Mouse (Mus musculus) olfactory bulb, adult 2 months (tissue): ENCODE data around the gene Olfr1045. TPM values are rescaled to one million over a fixed set of nuclear protein-coding genes. Genes with fewer than 3 reads are reported as not detected.

ENCODE experiments used
- H3K27ac ChIP-seq: fragments of 200-500 bp; 2 replicates; pipeline ENCODE4 v1.5.1; 2012; ENCODE audit warnings: low read depth, low read length; ENCODE audit not compliant: insufficient read depth
- H3K4me1 ChIP-seq: fragments of 200-500 bp; 2 replicates; pipeline ENCODE4 v1.6.1; 2012; ENCODE audit warnings: low read length; ENCODE audit not compliant: control insufficient read depth, insufficient read depth
- H3K4me3 ChIP-seq: fragments of 200-500 bp; 2 replicates; pipeline ENCODE4 v1.5.1; 2012; ENCODE audit warnings: mild to moderate bottlenecking, low read depth, low read length, moderate library complexity; ENCODE audit not compliant: insufficient read depth
- CTCF ChIP-seq: fragments of 200-500 bp; IDR thresholded peaks from 2 replicates; pipeline ENCODE4 v1.5.1; 2012; ENCODE audit warnings: low read depth, mild to moderate bottlenecking, low read length, moderate library complexity; ENCODE audit not compliant: insufficient read depth
- POLR2A ChIP-seq: fragments of 200-500 bp; IDR thresholded peaks from 2 replicates; pipeline ENCODE4 v1.6.1; 2012; ENCODE audit warnings: mild to moderate bottlenecking, low read depth, low read length, moderate library complexity; ENCODE audit not compliant: insufficient read depth
- WGBS: fragments of 180-500 bp; shearing (Covaris S2); methylation state at CpG from one replicate; pipeline ENCODE4 v1.1.7; 2018; 5-methylcytosine and 5-hydroxymethylcytosine counted together
- polyA plus RNA-seq: library from polyadenylated mRNA; stranded (reverse); fragments of >200 nt; gene quantifications from 2 replicates; pipeline ENCODE4 v1.2.4, GENCODE M21; 2012; ENCODE audit warnings: low replicate concordance; ENCODE audit not compliant: missing spikeins, insufficient read depth, insufficient read length

The Olfr1045 gene
- polyA plus RNA-seq, 1 experiment: not detected

GRCm38 (mm10) chr2:86161738-86162137, 41.1 kb downstream of the Olfr1045 start, which contains the start of gene Olfr1042:
Olfr1042 (minus strand) TSS chr2:86161838.
- 88% methylated on average over 2 of the region's 2 CpGs for WGBS
- TF ChIP-seq CTCF: no peak
- TF ChIP-seq POLR2A: no peak
- no peaks in the 10 kb centered on the region for H3K4me1 ChIP-seq
- H3K27ac ChIP-seq: no peak within 1 kb of the TSS
- H3K4me3 ChIP-seq: no peak within 1 kb of the TSS

- Histone ChIP-seq H3K27ac (no peak within 1 kb of the TSS), H3K4me1 (no peaks in the 10 kb centered on the region), H3K4me3 (no peak within 1 kb of the TSS)
- no peak for TF ChIP-seq CTCF
- TF ChIP-seq POLR2A: no peak
- 95% methylated on average over 1 of the region's 1 CpGs for WGBS
These were observed 56.2 kb downstream of the Olfr1045 start, which contains the start of gene Olfr1040 for GRCm38 (mm10) chr2:86146632-86147031. Olfr1040 (minus strand) TSS chr2:86146732.

Other genes with a start within 250 kb of the Olfr1045 start
- not detected in 2 replicates for gene Olfr1029, start 229.1 kb downstream of the Olfr1045 start, polyA plus RNA-seq
- not detected in 2 replicates for gene Olfr1030, start 223.7 kb downstream of the Olfr1045 start, polyA plus RNA-seq
- not detected in 2 replicates for gene Olfr1031, start 212.7 kb downstream of the Olfr1045 start, polyA plus RNA-seq
- not detected in 2 replicates for gene Olfr1032, start 197.5 kb downstream of the Olfr1045 start, polyA plus RNA-seq
- not detected in 2 replicates for gene Olfr1033, start 182.4 kb downstream of the Olfr1045 start, polyA plus RNA-seq
- not detected in 2 replicates for gene Olfr1034, start 157.1 kb downstream of the Olfr1045 start, polyA plus RNA-seq
- not detected in 2 replicates for gene Olfr1036, start 129.0 kb downstream of the Olfr1045 start, polyA plus RNA-seq
- gene Olfr1037, start 115.6 kb downstream of the Olfr1045 start, polyA plus RNA-seq: not detected in 2 replicates
- gene Olfr1039, start 67.1 kb downstream of the Olfr1045 start, polyA plus RNA-seq: not detected in 2 replicates
- not detected in 2 replicates for gene Olfr1040, start 56.3 kb downstream of the Olfr1045 start, polyA plus RNA-seq
- not detected in 2 replicates for gene Olfr1042, start 41.2 kb downstream of the Olfr1045 start, polyA plus RNA-seq
- gene Olfr1043, start 35.5 kb downstream of the Olfr1045 start, polyA plus RNA-seq: not detected in 2 replicates
- gene Olfr1044, start 25.2 kb downstream of the Olfr1045 start, polyA plus RNA-seq: not detected in 2 replicates
- not detected in 2 replicates for gene Olfr52, start 17.3 kb downstream of the Olfr1045 start, polyA plus RNA-seq
- not detected in 2 replicates for gene Olfr1046, start 16.3 kb upstream of the Olfr1045 start, polyA plus RNA-seq
- not detected in 2 replicates for gene Olfr1047, start 28.4 kb upstream of the Olfr1045 start, polyA plus RNA-seq
- not detected in 2 replicates for gene Olfr1048, start 37.3 kb upstream of the Olfr1045 start, polyA plus RNA-seq
- gene Olfr1049, start 55.3 kb upstream of the Olfr1045 start, polyA plus RNA-seq: not detected in 2 replicates
- not detected in 2 replicates for gene Olfr1051, start 76.1 kb upstream of the Olfr1045 start, polyA plus RNA-seq
- not detected in 2 replicates for gene Olfr1052, start 89.4 kb upstream of the Olfr1045 start, polyA plus RNA-seq
- gene Olfr1053, start 112.3 kb upstream of the Olfr1045 start, polyA plus RNA-seq: not detected in 2 replicates
- not detected in 2 replicates for gene Olfr1054, start 132.4 kb upstream of the Olfr1045 start, polyA plus RNA-seq
- not detected in 2 replicates for gene Olfr1055, start 147.3 kb upstream of the Olfr1045 start, polyA plus RNA-seq
- gene Olfr1056, start 159.5 kb upstream of the Olfr1045 start, polyA plus RNA-seq: not detected in 2 replicates
- gene Olfr1057, start 175.4 kb upstream of the Olfr1045 start, polyA plus RNA-seq: not detected in 2 replicates
- gene Olfr1058, start 185.6 kb upstream of the Olfr1045 start, polyA plus RNA-seq: not detected in 2 replicates
- gene Olfr1061, start 211.0 kb upstream of the Olfr1045 start, polyA plus RNA-seq: not detected in 2 replicates
- gene Olfr1062, start 223.7 kb upstream of the Olfr1045 start, polyA plus RNA-seq: not detected in 2 replicates
- not detected in 2 replicates for gene Olfr1065, start 247.6 kb upstream of the Olfr1045 start, polyA plus RNA-seq